Mouse (Mus musculus) lung, postnatal 14 days (tissue): ENCODE data around the gene Cdc26.

Source experiments
- DNase-seq: peaks from one replicate; pipeline ENCODE4 v3.0.0; 2021

Cdc26 gene

GRCm38 (mm10) chr4:62360805-62361455 lies 47.5 kb downstream of the Cdc26 start:
- no peak for DNase-seq

- peak; percentile 96 for DNase-seq
Observed at GRCm38 (mm10) chr4:62360088-62360804, 48.2 kb downstream of the Cdc26 start, which contains the start of the genes Fkbp15 and Slc31a1. Fkbp15 (minus strand) TSS chr4:62360548. Slc31a1 (plus strand) TSS chr4:62360727.

GRCm38 (mm10) chr4:62359256-62359775 lies 49.1 kb downstream of the Cdc26 start:
- DNase-seq, result no peak

DNA sequence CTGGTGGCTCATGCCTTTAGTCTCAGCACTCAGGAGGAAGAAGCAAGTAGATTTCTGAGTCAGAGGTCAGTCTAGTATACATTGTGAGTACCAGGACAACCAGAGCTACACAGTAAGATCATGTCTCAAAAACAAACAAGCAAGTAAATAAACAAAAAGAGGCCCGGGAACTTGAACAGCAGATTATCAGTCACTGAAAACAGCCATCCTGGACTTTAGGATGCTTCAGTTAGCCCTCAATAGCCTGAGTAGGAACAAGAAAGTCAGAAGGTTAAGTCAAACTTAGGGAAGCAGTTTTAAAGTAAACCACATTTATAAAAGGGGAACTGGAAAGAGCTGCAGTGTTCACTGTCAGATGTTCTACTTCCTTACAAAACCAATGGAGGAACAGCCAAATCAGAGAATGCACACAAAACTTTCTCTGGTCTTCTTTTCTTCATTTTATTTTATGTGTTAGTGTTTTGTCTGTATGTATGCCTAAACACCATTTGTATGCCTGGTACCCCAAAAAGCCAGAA lies 50.8 kb downstream of the Cdc26 start:
- no peak for DNase-seq

DNA sequence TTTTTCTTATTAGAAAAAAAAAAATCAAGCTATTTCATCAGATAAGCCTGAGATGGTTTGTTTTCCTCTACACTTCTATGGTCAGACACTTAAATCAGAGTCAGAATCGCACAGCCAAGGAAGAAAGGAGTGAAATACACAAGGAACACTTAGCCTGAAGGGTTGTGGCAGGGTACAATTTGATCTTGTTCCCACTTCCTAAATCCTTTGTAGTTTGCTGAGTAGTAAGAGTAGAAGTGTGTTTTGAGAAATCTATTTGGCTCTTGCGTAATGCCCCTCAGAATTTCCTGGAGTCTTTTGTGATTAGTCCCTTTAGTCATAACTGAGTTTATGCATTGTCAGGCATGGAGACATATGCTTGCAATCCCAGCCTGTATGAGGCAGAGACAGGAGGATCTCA lies 59.1 kb downstream of the Cdc26 start:
- peak; percentile 22 for DNase-seq

- no peak for DNase-seq
Observed at GRCm38 (mm10) chr4:62348329-62348705, 60.1 kb downstream of the Cdc26 start.

- no peak for DNase-seq
Observed at GRCm38 (mm10) chr4:62347605-62348328, 60.7 kb downstream of the Cdc26 start.

GRCm38 (mm10) chr4:62345827-62346226 lies 62.6 kb downstream of the Cdc26 start:
- DNase-seq, result no peak

DNA sequence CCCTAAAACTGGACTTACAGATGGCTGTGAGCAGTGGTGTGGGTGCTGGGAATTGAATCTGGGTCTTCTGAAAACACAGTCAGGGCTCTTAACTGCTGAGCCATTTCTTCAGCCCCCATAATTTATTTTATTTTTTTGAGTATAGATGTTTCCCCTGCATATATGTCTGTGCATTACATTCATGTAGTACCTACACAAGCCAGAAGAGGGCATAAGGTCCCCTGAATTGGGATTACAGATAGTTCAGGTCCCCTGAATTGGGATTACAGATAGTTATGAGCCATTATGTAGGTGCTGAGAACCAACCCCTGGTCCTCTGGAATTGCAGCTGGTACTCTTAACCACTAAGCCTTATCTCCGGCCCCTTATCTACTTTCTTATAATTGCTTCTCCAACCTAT lies 64.4 kb downstream of the Cdc26 start:
- peak; percentile 40 for DNase-seq

- DNase-seq, result no peak
Observed at GRCm38 (mm10) chr4:62338536-62338935, 69.9 kb downstream of the Cdc26 start.
